Mouse (Mus musculus) stomach, postnatal 0 days (tissue): ENCODE results near the gene Thoc5.

ENCODE experiments used
- CTCF ChIP-seq: IDR thresholded peaks from 2 replicates; pipeline ENCODE4 v1.5.1; 2016; ENCODE audit warnings: antibody characterized with exemption, low read depth, mild to moderate bottlenecking, moderate library complexity
- EP300 ChIP-seq: optimal IDR thresholded peaks from 2 replicates; pipeline ENCODE3; 2016; ENCODE audit warnings: antibody characterized with exemption

DNA sequence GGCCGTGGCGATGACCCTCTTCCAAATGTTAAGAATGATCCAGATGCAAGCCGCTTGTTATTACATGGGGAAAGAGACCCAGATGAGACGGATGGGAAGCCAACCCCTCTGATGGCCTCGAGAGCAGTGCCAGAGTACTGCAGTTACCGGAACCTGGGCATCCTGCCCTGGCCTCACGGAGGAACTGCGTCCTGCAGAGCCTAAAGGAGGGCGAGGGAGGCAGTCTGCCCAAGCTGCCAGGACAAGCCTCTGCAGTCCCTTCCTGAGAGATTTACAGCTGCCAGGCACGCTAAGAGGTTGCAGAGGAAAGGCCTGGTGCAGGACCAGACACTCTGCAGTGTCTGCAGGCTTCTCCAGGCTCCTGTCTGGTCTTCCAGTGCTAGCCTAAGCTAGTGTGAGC lies 73.3 kb downstream of the Thoc5 start:
- no peak for TF ChIP-seq CTCF
- no peak for TF ChIP-seq EP300
